Mouse (Mus musculus): ENCODE data around the gene Prr7. TPM values are rescaled to one million over a fixed set of nuclear protein-coding genes. Genes with fewer than 3 reads are reported as not detected.

Prr7 gene
- total and polyA plus RNA-seq, 3 experiments = 2.7 to 8.7 TPM; not detected in 1

GRCm38 (mm10) chr13:55450511-55450980, 13.5 kb upstream of the Prr7 start:
- Histone ChIP-seq H3K4me1 (ENCODE audit: control insufficient read depth in 1 of 2, insufficient read depth in 2 of 2, low read length in 2 of 2) (peaks cover 7 to 24% of the 10 kb centered on the region in 2 experiments), H3K36me3 (ENCODE audit: control insufficient read depth in 1 of 2, insufficient read depth in 2 of 2, low read length in 2 of 2) (peaks cover 4 to 11% of the 10 kb centered on the region in 2 experiments), H3K27me3 (ENCODE audit: control insufficient read depth in 1 of 2, insufficient read depth in 2 of 2, low read length in 2 of 2) (no peaks in the 10 kb centered on the region), H3K79me2 (ENCODE audit: control insufficient read depth, insufficient read depth, low read length, poor library complexity) (peaks cover 29% of the 10 kb centered on the region), H3K4me3 (ENCODE audit: control insufficient read depth in 1 of 2, insufficient read depth in 1 of 2, low read depth in 2 of 2, low read length in 2 of 2) (no peak overlapping the region), H3K9me3 (replicated peaks; ENCODE audit: insufficient read depth, low read length) (no peaks in the 10 kb centered on the region), H3K27ac (ENCODE audit: control insufficient read depth, low read depth, low read length) (no peak overlapping the region), H3K9ac (ENCODE audit: control insufficient read depth, low read depth, low read length, poor library complexity, severe bottlenecking) (no peak overlapping the region)
- no peak for DNase-seq (ENCODE audit: low read depth, low spot score)
- TF ChIP-seq GABPA (IDR thresholded peaks at IDR 0.05; ENCODE audit: low read depth, low read length) (no peak), ZKSCAN1 (IDR thresholded peaks at IDR 0.05; ENCODE audit: low read depth, low read length) (no peak), ZMIZ1 (IDR thresholded peaks at IDR 0.05; ENCODE audit: low read depth, low read length) (no peak), MYB (IDR thresholded peaks at IDR 0.05; ENCODE audit: low read depth, low read length) (no peak), RAD21 (IDR thresholded peaks at IDR 0.05; ENCODE audit: low read depth, low read length) (no peak), MAZ (IDR thresholded peaks at IDR 0.05; ENCODE audit: low read depth, low read length) (no peak), EP300 (IDR thresholded peaks at IDR 0.05; ENCODE audit: low read depth in 1 of 2, low read length in 2 of 2) (no peak), RCOR1 (IDR thresholded peaks at IDR 0.05; ENCODE audit: low read depth, low read length) (no peak), USF2 (IDR thresholded peaks at IDR 0.05; ENCODE audit: borderline replicate concordance in 1 of 2, insufficient read depth in 1 of 2, low read depth in 1 of 2, low read length in 2 of 2) (no peak), POLR2AphosphoS5 (IDR thresholded peaks at IDR 0.05; ENCODE audit: borderline replicate concordance, low read depth, low read length) (no peak), SMC3 (IDR thresholded peaks at IDR 0.05; ENCODE audit: low read depth, low read length) (no peak), POLR2AphosphoS2 (IDR thresholded peaks at IDR 0.05; ENCODE audit: low read length) (no peak), NRF1 (IDR thresholded peaks at IDR 0.05; ENCODE audit: insufficient read depth, low read depth, low read length, poor library complexity, severe bottlenecking) (no peak), TCF12 (IDR thresholded peaks at IDR 0.05; ENCODE audit: low read depth, low read length) (no peak), SIN3A (IDR thresholded peaks at IDR 0.05; ENCODE audit: low read length) (no peak)

DNA sequence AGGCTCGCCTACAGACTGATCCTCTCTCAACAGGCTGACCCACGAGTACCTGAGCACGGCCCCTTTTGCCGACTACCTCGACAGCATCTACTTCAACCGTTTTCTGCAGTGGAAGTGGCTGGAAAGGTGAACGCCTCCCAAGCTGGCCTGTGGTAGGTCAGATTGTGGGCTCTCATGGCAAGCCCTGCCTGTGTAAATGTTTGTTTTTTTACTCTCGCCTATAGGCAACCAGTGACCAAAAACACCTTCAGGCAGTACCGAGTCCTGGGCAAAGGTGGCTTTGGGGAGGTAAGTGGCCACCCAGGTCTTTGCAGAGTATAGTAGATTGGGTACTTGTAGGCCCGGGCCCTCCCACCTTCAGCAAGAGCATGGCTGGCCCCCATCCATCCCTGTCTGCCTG, 12.8 kb upstream of the Prr7 start:
- Histone ChIP-seq H3K27ac (ENCODE audit: control insufficient read depth, low read depth, low read length) (no peak overlapping the region), H3K27me3 (ENCODE audit: control insufficient read depth in 1 of 2, insufficient read depth in 2 of 2, low read length in 2 of 2) (no peaks in the 10 kb centered on the region), H3K9me3 (replicated peaks; ENCODE audit: insufficient read depth, low read length) (no peaks in the 10 kb centered on the region), H3K36me3 (ENCODE audit: control insufficient read depth in 1 of 2, insufficient read depth in 2 of 2, low read length in 2 of 2) (peaks cover 4 to 11% of the 10 kb centered on the region in 2 experiments), H3K9ac (ENCODE audit: control insufficient read depth, low read depth, low read length, poor library complexity, severe bottlenecking) (no peak overlapping the region), H3K79me2 (ENCODE audit: control insufficient read depth, insufficient read depth, low read length, poor library complexity) (peaks cover 22% of the 10 kb centered on the region), H3K4me1 (ENCODE audit: control insufficient read depth in 1 of 2, insufficient read depth in 2 of 2, low read length in 2 of 2) (peaks cover 7 to 22% of the 10 kb centered on the region in 2 experiments), H3K4me3 (ENCODE audit: control insufficient read depth in 1 of 2, insufficient read depth in 1 of 2, low read depth in 2 of 2, low read length in 2 of 2) (no peak overlapping the region)
- no peak for DNase-seq (ENCODE audit: low read depth, low spot score)
- TF ChIP-seq ETS1 (IDR thresholded peaks at IDR 0.05; ENCODE audit: low read depth, low read length) (no peak), MYC (IDR thresholded peaks at IDR 0.05; ENCODE audit: low read depth, low read length) (no peak), HCFC1 (IDR thresholded peaks at IDR 0.05; ENCODE audit: low read depth, low read length) (no peak), RCOR1 (IDR thresholded peaks at IDR 0.05; ENCODE audit: low read depth, low read length) (no peak), MAX (IDR thresholded peaks at IDR 0.05; ENCODE audit: low read length) (no peak), BHLHE40 (IDR thresholded peaks at IDR 0.05; ENCODE audit: borderline replicate concordance, low read depth, low read length) (no peak), MEF2A (IDR thresholded peaks at IDR 0.05; ENCODE audit: extremely low read depth, insufficient replicate concordance, low read depth, low read length, poor library complexity, severe bottlenecking) (no peak), CTCF (IDR thresholded peaks at IDR 0.05 in 2 of 3, conservative IDR thresholded peaks at IDR 0.05 in 1 of 3; ENCODE audit: control insufficient read depth in 1 of 3, insufficient read depth in 1 of 3, low read depth in 2 of 3, low read length in 3 of 3, poor library complexity in 1 of 3, severe bottlenecking in 1 of 3) (no peak), SIN3A (IDR thresholded peaks at IDR 0.05; ENCODE audit: low read length) (no peak)
